Mouse (Mus musculus): ENCODE results near the gene Gnai2. TPM values are rescaled to one million over a fixed set of nuclear protein-coding genes. Genes with fewer than 3 reads are reported as not detected.

Gnai2 gene
- polyA plus RNA-seq, 1 experiment from 2014 or later: 332 TPM

GRCm38 (mm10) chr9:107669480-107669945, 34.3 kb upstream of the Gnai2 start, which contains the start of gene Slc38a3:
Slc38a3 (minus strand) TSS chr9:107669530.
- H3K36me3 ChIP-seq: no peaks in the 10 kb centered on the region
- peaks cover 22% of the 10 kb centered on the region for H3K27me3 ChIP-seq
- no peak within 1 kb of the TSS for H3K9ac ChIP-seq
- no peak for ATAC-seq (ENCODE audit: low FRiP score, low read depth)
- peaks cover 30% of the 10 kb centered on the region for H3K4me1 ChIP-seq (replicated peaks)
- no peak within 1 kb of the TSS for H3K4me3 ChIP-seq
- H3K9me3 ChIP-seq: no peaks in the 10 kb centered on the region
- H3K4me2 ChIP-seq: no peak within 1 kb of the TSS
- no peak within 1 kb of the TSS for H3K27ac ChIP-seq (replicated peaks)
- WGBS: 85% methylated on average over 9 of the region's 9 CpGs

- Histone ChIP-seq H3K9me3 (no peaks in the 10 kb centered on the region), H3K36me3 (no peaks in the 10 kb centered on the region), H3K4me3 (no peak overlapping the region), H3K4me1 (replicated peaks) (peaks cover 30% of the 10 kb centered on the region), H3K9ac (no peak overlapping the region), H3K27ac (replicated peaks) (no peak overlapping the region), H3K27me3 (peaks cover 22% of the 10 kb centered on the region), H3K4me2 (no peak overlapping the region)
- no peak for ATAC-seq (ENCODE audit: low FRiP score, low read depth)
- 56% methylated on average over 3 of the region's 3 CpGs for WGBS
Observed at GRCm38 (mm10) chr9:107668916-107669315, 33.7 kb upstream of the Gnai2 start.

GRCm38 (mm10) chr9:107668011-107668410, 32.8 kb upstream of the Gnai2 start:
- Histone ChIP-seq H3K9me3 (no peaks in the 10 kb centered on the region), H3K4me3 (no peak overlapping the region), H3K36me3 (no peaks in the 10 kb centered on the region), H3K4me2 (peak overlapping the region; percentile 64; the same call in 1 of the 2 replicates), H3K9ac (no peak overlapping the region), H3K27me3 (peaks cover 22% of the 10 kb centered on the region), H3K4me1 (replicated peaks) (peaks cover 38% of the 10 kb centered on the region), H3K27ac (replicated peaks) (no peak overlapping the region)
- whole genome bisulfite sequencing: 35% methylated on average over 8 of the region's 8 CpGs
- ATAC-seq (ENCODE audit: low FRiP score, low read depth): no peak

GRCm38 (mm10) chr9:107667219-107667618, 32.1 kb upstream of the Gnai2 start:
- under 1% methylated on average over 24 of the region's 24 CpGs for WGBS
- H3K4me1 ChIP-seq (replicated peaks): peaks cover 45% of the 10 kb centered on the region
- H3K9me3 ChIP-seq: no peaks in the 10 kb centered on the region
- peak; percentile 75; the same call in 1 of the 2 replicates for ATAC-seq (ENCODE audit: low FRiP score, low read depth)
- peak overlapping the region; percentile 57 for H3K27ac ChIP-seq (replicated peaks)
- H3K4me3 ChIP-seq: peak overlapping the region; percentile 42
- peak overlapping the region; percentile 39 for H3K9ac ChIP-seq
- peaks cover 22% of the 10 kb centered on the region for H3K27me3 ChIP-seq
- peak overlapping the region; percentile 64 for H3K4me2 ChIP-seq
- H3K36me3 ChIP-seq: no peaks in the 10 kb centered on the region

- Histone ChIP-seq H3K4me2 (peak overlapping the region; percentile 64), H3K27me3 (peaks cover 22% of the 10 kb centered on the region), H3K36me3 (no peaks in the 10 kb centered on the region), H3K9ac (peak overlapping the region; percentile 39), H3K4me1 (replicated peaks) (peaks cover 46% of the 10 kb centered on the region), H3K9me3 (no peaks in the 10 kb centered on the region), H3K27ac (replicated peaks) (peak overlapping the region; percentile 57), H3K4me3 (peak overlapping the region; percentile 42)
- ATAC-seq (ENCODE audit: low FRiP score, low read depth): 0 out of 2 replicates have a peak, but pooled peaks have one; percentile 17
- under 1% methylated on average over 30 of the region's 30 CpGs for WGBS
Observed at GRCm38 (mm10) chr9:107666751-107667205, 31.6 kb upstream of the Gnai2 start.

GRCm38 (mm10) chr9:107665308-107665707, 30.1 kb upstream of the Gnai2 start:
- ATAC-seq (ENCODE audit: low FRiP score, low read depth): no peak
- Histone ChIP-seq H3K4me2 (peak overlapping the region; percentile 64), H3K9ac (no peak overlapping the region), H3K4me1 (replicated peaks) (peaks cover 51% of the 10 kb centered on the region), H3K4me3 (peak overlapping the region; percentile 42), H3K9me3 (no peaks in the 10 kb centered on the region), H3K27ac (replicated peaks) (0 out of 2 replicates have a peak overlapping the region, but pooled peaks have one; percentile 46), H3K27me3 (peaks cover 22% of the 10 kb centered on the region), H3K36me3 (no peaks in the 10 kb centered on the region)
- 84% methylated on average over 7 of the region's 7 CpGs for WGBS

- H3K9ac ChIP-seq: no peak overlapping the region
- peak overlapping the region; percentile 54 for H3K27ac ChIP-seq (replicated peaks)
- H3K36me3 ChIP-seq: no peaks in the 10 kb centered on the region
- 39% methylated on average over 9 of the region's 9 CpGs for WGBS
- H3K4me2 ChIP-seq: peak overlapping the region; percentile 30
- H3K4me1 ChIP-seq (replicated peaks): peaks cover 50% of the 10 kb centered on the region
- peaks cover 22% of the 10 kb centered on the region for H3K27me3 ChIP-seq
- ATAC-seq (ENCODE audit: low FRiP score, low read depth): no peak
- no peaks in the 10 kb centered on the region for H3K9me3 ChIP-seq
- H3K4me3 ChIP-seq: no peak overlapping the region
Observed at GRCm38 (mm10) chr9:107663525-107663924, 28.4 kb upstream of the Gnai2 start.

- Histone ChIP-seq H3K4me3 (no peak overlapping the region), H3K4me2 (no peak overlapping the region), H3K27ac (replicated peaks) (no peak overlapping the region), H3K9me3 (no peaks in the 10 kb centered on the region), H3K4me1 (replicated peaks) (peaks cover 39% of the 10 kb centered on the region), H3K36me3 (no peaks in the 10 kb centered on the region), H3K9ac (no peak overlapping the region), H3K27me3 (peaks cover 20% of the 10 kb centered on the region)
- WGBS: 91% methylated on average over 8 of the region's 8 CpGs
- ATAC-seq (ENCODE audit: low FRiP score, low read depth): no peak
Observed at GRCm38 (mm10) chr9:107662342-107662741, 27.2 kb upstream of the Gnai2 start.

- ATAC-seq (ENCODE audit: low FRiP score, low read depth): no peak
- no peak overlapping the region for H3K4me3 ChIP-seq
- peaks cover 10% of the 10 kb centered on the region for H3K27me3 ChIP-seq
- peaks cover 25% of the 10 kb centered on the region for H3K4me1 ChIP-seq (replicated peaks)
- no peaks in the 10 kb centered on the region for H3K36me3 ChIP-seq
- H3K4me2 ChIP-seq: no peak overlapping the region
- H3K27ac ChIP-seq (replicated peaks): no peak overlapping the region; the same call in 1 of the 2 replicates
- H3K9me3 ChIP-seq: no peaks in the 10 kb centered on the region
- 41% methylated on average over 3 of the region's 3 CpGs for WGBS
- H3K9ac ChIP-seq: no peak overlapping the region
Observed at GRCm38 (mm10) chr9:107660777-107661176, 25.6 kb upstream of the Gnai2 start.

GRCm38 (mm10) chr9:107659961-107660360, 24.8 kb upstream of the Gnai2 start:
- Histone ChIP-seq H3K27me3 (0 out of 2 replicates have a peak, but pooled peaks cover 3% of the 10 kb centered on the region), H3K36me3 (no peaks in the 10 kb centered on the region), H3K9me3 (no peaks in the 10 kb centered on the region), H3K9ac (no peak overlapping the region), H3K4me2 (no peak overlapping the region), H3K4me3 (no peak overlapping the region), H3K4me1 (replicated peaks) (peaks cover 25% of the 10 kb centered on the region), H3K27ac (replicated peaks) (peak overlapping the region; percentile 71)
- WGBS: 77% methylated on average over 3 of the region's 3 CpGs
- peak; percentile 55; the same call in 1 of the 2 replicates for ATAC-seq (ENCODE audit: low FRiP score, low read depth)

GRCm38 (mm10) chr9:107659551-107659950, 24.4 kb upstream of the Gnai2 start:
- Histone ChIP-seq H3K36me3 (no peaks in the 10 kb centered on the region), H3K27me3 (no peaks in the 10 kb centered on the region), H3K4me1 (replicated peaks) (peaks cover 25% of the 10 kb centered on the region), H3K27ac (replicated peaks) (peak overlapping the region; percentile 71), H3K9me3 (no peaks in the 10 kb centered on the region), H3K4me2 (no peak overlapping the region), H3K4me3 (no peak overlapping the region), H3K9ac (no peak overlapping the region)
- ATAC-seq (ENCODE audit: low FRiP score, low read depth): peak; percentile 80
- 52% methylated on average over 10 of the region's 10 CpGs for WGBS

- 89% methylated on average over 6 of the region's 6 CpGs for WGBS
- Histone ChIP-seq H3K27ac (replicated peaks) (no peak overlapping the region), H3K4me1 (replicated peaks) (peaks cover 18% of the 10 kb centered on the region), H3K4me3 (no peak overlapping the region), H3K9ac (no peak overlapping the region), H3K4me2 (no peak overlapping the region), H3K36me3 (no peaks in the 10 kb centered on the region), H3K9me3 (no peaks in the 10 kb centered on the region), H3K27me3 (no peaks in the 10 kb centered on the region)
- ATAC-seq (ENCODE audit: low FRiP score, low read depth): no peak
Observed at GRCm38 (mm10) chr9:107658096-107658495, 22.9 kb upstream of the Gnai2 start.

GRCm38 (mm10) chr9:107657144-107657543, 22.0 kb upstream of the Gnai2 start:
- H3K4me2 ChIP-seq: no peak overlapping the region
- peaks cover 10% of the 10 kb centered on the region for H3K4me1 ChIP-seq (replicated peaks)
- H3K4me3 ChIP-seq: no peak overlapping the region
- H3K9me3 ChIP-seq: no peaks in the 10 kb centered on the region
- WGBS: 83% methylated on average over 5 of the region's 5 CpGs
- no peaks in the 10 kb centered on the region for H3K36me3 ChIP-seq
- no peaks in the 10 kb centered on the region for H3K27me3 ChIP-seq
- no peak overlapping the region for H3K27ac ChIP-seq (replicated peaks)
- no peak overlapping the region for H3K9ac ChIP-seq
- ATAC-seq (ENCODE audit: low FRiP score, low read depth): no peak
